Mouse (Mus musculus) adrenal gland, postnatal 4 days (tissue): Measurements from ENCODE around the gene Pigl. TPM values are rescaled to one million over a fixed set of nuclear protein-coding genes. Genes with fewer than 3 reads are reported as not detected.
"Not testable (repeated sequence)": the region's sequence is repeated elsewhere in the genome, so short reads cannot be mapped to it uniquely, and the experiment has no call there.

Experiments used
- DNase-seq, 2 experiments: peaks; one replicate each; pipeline ENCODE4 v3.0.0; 2021 to 2022; ENCODE audit warnings: low spot score in 2 of 2, mixed read lengths in 2 of 2
- total RNA-seq, 2 experiments: library from RNA; stranded (reverse); gene quantifications; 2 replicates each; pipeline ENCODE4 v1.2.3; 2021

The Pigl gene
- total RNA-seq, 2 experiments from 2014 or later = 8.5 to 10.2 TPM

GRCm38 (mm10) chr11:62466546-62466945, 8.3 kb downstream of the Pigl start:
- no peak for DNase-seq

DNA sequence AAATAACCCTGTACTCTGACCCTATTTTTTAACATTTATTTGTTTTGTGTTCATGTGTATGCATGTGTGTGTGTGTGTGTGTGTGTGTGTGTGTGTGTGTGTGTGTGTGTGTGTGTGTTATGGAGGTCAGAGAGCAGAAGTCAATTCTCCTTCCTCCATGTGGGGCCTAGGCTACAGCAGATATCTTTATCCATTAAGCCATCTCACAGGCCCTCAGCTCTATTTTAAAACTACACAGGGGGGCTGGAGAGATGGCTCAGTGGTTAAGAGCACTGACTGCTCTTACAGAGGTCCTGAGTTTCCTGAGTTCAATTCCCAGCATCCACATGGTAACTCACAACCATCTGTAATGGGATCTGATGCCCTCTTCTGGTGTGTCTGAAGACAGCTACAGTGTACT, 9.0 kb downstream of the Pigl start:
- not testable (repeated sequence) for DNase-seq

- no peak for DNase-seq
Measured at GRCm38 (mm10) chr11:62470451-62470850, 12.2 kb downstream of the Pigl start.

DNA sequence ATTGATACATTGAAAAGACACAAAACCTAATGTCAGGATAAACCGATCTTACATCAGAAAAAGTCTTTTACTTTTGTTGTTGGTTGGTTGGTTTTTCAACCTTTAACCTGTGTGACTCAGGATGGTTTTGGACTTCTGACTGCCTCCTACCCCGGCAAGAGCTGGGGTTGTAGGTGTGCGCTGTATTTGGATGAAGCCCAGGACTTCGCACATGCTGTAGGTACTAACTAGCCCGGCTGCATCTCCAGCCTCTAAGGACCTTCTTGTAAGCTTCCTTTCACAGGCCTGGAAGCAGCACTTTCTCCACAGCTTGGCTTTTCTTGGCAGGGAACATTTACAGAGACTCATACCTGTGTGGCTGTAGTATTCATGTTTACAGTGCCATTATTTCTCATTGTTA, 15.3 kb downstream of the Pigl start:
- DNase-seq = no peak

DNA sequence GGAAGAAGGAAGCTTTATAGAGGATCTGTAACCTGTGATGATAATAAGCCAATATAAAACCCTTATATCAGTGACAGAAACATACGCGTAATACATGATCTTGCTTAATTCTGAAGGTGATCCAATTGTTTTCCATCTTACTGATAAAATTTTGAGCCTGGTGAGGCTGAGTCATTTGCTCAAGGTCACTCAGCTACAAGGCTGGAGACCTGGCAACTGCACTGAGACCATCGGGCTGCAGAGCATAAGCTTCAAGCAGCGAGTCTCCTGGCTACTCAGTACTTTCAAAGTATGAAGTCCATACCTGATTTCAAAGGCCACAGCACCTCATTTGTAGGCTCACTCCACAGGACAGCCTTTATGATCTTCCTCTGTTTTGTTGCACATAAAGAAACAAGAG, 17.9 kb downstream of the Pigl start:
- no peak for DNase-seq

- no peak for DNase-seq
Measured at GRCm38 (mm10) chr11:62478931-62479330, 20.7 kb downstream of the Pigl start.

- DNase-seq = no peak
Measured at GRCm38 (mm10) chr11:62479581-62479980, 21.3 kb downstream of the Pigl start.

DNA sequence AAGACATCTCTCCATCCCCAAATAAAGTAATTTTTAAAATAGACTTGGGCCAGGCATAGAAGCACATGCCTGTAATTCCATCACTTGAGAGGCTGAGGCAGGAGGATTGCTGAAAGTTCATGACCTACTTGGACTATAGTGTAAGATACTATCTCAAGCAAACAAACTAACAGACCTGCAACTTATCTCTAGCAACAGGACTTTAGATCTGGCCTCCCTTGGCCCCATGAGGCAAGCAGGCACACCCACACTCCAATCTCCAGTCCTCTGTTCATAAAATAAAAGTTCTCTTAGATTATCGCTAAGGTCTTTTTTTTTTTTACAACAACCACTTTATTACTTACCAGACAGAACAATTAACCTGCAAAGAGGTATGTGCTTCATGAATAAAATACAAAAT, 28.7 kb downstream of the Pigl start:
- no peak for DNase-seq

- DNase-seq = no peak
Measured at GRCm38 (mm10) chr11:62487540-62488350, 29.5 kb downstream of the Pigl start.

GRCm38 (mm10) chr11:62493701-62494100, 35.4 kb downstream of the Pigl start:
- DNase-seq = no peak

DNA sequence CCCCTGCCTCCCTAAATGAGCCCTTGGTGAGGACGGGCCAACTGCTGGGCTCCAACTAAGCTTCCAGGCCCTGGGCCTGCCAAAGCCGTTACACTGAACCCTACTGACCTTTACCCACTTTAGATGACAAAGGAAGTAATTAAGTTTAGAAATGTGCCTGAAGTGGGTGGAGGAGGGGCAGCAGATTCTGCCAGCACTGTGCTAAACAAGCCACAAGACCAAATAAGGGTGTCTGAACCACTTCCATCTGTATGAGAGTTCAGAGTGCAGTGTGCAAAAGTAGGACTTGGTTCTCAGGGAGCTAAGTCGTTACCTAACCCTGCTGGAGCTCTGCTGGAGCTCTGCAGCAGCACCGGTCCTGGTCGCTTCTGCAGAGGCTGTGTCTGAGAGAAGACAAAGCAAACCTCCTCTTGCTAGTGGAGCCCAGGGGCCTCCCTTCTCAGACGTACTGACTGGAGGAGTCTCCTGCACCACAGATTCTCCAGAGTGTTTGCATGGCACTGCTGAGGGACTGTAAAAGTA, 36.6 kb downstream of the Pigl start:
- peak in 1 of 2 experiments; percentile 8 for DNase-seq

- no peak for DNase-seq
Measured at GRCm38 (mm10) chr11:62495276-62495801, 37.1 kb downstream of the Pigl start.

DNA sequence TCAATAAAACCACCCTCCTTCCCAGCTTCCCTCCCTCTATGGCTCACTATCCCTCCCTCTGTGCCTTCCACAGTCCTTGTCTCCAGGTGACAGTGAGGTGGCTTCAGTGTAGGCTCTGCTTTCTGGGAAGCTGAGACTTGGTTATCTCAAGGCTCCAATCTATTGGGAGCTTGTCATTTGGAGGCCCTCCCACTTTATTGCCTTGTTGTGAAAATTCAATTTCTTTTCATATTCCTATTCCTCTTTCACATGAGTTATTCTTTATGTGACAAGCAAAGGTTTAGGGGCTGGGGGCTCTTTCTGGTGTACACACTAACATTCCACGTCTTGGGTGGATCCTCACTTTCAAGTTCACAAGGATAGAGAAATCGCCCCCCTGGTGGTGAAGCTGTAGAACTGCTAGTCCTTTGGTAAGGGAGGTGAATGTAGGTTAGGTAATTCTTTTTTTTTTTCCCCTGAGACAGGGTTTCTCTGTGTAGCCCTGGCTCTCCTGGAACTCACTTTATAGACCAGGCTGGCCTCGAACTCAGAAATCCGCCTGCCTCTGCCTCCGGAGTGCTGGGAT, 38.0 kb downstream of the Pigl start:
- DNase-seq = no peak

GRCm38 (mm10) chr11:62497181-62497580, 38.9 kb downstream of the Pigl start:
- DNase-seq = no peak

- DNase-seq = no peak
Measured at GRCm38 (mm10) chr11:62498802-62499201, 40.5 kb downstream of the Pigl start.

- DNase-seq = no peak
Measured at GRCm38 (mm10) chr11:62500529-62500928, 42.3 kb downstream of the Pigl start.

DNA sequence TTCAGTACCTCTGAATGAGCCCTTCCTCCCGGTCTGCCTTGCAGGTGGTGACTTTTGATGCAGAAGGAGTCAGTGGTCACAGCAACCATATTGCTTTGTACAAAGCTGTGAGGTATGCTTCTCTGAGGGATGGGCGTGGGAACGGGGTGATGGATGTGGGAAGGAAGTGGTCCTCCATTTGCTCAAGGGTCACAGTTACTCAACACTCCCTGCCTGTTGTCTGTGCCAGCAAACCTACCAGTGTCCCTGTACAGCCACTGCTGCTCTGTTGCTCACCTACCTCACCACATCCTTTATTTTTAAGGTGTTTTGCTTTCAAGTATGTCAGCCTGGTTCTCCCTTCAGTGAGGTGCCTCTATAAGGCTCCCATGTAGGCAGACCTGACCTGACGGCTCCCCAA, 49.4 kb downstream of the Pigl start:
- no peak for DNase-seq

DNA sequence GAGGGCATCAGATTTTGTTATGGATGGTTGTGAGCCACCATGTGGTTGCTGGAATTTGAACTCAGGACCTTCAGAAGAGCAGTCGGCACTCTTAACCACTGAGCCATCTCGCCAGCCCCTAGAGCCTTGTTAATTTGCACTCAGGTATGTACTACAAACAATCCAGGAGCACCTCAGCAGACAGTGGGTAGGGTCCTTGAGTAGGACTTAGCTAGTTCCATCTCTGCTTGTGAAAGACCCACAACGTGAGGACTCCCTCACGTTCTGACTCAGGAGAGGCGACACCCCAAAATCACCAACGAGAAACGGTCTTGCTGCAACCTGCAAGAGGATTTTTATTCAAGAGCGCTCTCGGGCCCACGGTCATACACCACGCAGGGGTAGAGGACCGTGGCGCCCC, 50.1 kb downstream of the Pigl start:
- not testable (repeated sequence) for DNase-seq

DNA sequence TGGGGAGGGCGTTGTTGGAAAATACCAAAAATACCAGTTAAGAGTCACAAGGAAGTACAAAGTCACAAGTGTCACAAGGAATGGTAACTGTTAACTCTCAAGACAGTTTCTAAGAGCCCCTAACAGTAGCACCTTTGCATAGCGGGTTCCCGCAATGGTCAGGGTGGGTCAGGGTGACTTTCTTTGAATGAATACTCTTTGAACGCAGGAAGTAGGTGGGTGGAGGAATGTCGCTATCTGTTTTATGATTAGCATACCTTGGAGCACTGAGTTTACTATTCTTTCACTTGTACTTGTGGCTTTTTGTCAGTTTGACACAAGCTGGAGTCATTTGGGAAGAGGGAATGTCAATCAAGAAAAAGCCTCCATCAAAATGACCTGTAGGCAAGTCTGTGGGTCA, 50.6 kb downstream of the Pigl start:
- DNase-seq = not testable (repeated sequence)

DNA sequence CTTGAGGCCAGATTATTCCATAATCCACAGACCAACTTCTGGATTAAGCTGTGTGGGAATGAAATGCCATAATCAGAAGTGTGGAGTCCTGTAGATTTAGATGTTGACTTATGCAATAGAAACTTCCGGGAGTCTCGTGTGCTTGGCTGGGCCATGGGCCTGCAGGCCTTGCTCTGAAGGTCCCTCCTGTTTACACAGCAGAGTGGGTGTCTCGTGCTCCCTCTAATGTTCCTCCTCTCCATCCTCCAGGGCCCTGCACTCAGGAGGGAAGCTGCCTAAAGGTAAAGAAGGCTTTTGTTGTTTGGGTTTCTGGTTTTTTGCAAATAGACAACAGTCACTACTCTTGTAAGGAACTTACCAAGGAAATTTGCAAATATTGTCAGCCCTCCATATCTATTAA, 51.3 kb downstream of the Pigl start:
- no peak for DNase-seq

- no peak for DNase-seq
Measured at GRCm38 (mm10) chr11:62510956-62511355, 52.7 kb downstream of the Pigl start.

GRCm38 (mm10) chr11:62511444-62512202, 53.4 kb downstream of the Pigl start:
- DNase-seq = no peak
